Mouse (Mus musculus) midbrain, embryonic 16.5 days (tissue): Measurements from ENCODE around the gene Fbxl18. TPM values are rescaled to one million over a fixed set of nuclear protein-coding genes. Genes with fewer than 3 reads are reported as not detected.

ENCODE experiments used
- ATAC-seq: fragments of 200-750 bp; cut with Nextera tagmentation; 2 replicates; pipeline ENCODE4 v1.8.0; 2017; ENCODE audit warnings: moderate TSS enrichment
- H3K27ac ChIP-seq: fragments of 300-500 bp; sonication (generic); 2 replicates; pipeline ENCODE4 v1.5.1; 2014; ENCODE audit warnings: mild to moderate bottlenecking, low read length, mixed read lengths
- H3K27me3 ChIP-seq: fragments of 300-500 bp; sonication (generic); 2 replicates; pipeline ENCODE4 v1.6.1; 2014; ENCODE audit warnings: low read depth, low read length, mixed read lengths; ENCODE audit not compliant: control insufficient read depth, insufficient read depth
- H3K36me3 ChIP-seq: fragments of 300-500 bp; sonication (generic); 2 replicates; pipeline ENCODE4 v1.6.1; 2014; ENCODE audit warnings: mild to moderate bottlenecking, low read length, moderate library complexity, mixed read lengths; ENCODE audit not compliant: control insufficient read depth, insufficient read depth
- H3K4me1 ChIP-seq: fragments of 300-500 bp; sonication (generic); 2 replicates; pipeline ENCODE4 v1.6.1; 2014; ENCODE audit warnings: mild to moderate bottlenecking, low read length, mixed read lengths; ENCODE audit not compliant: control insufficient read depth, insufficient read depth
- H3K4me2 ChIP-seq: fragments of 300-500 bp; sonication (generic); 2 replicates; pipeline ENCODE4 v1.6.1; 2014; ENCODE audit warnings: mild to moderate bottlenecking, low read length, mixed read lengths
- H3K4me3 ChIP-seq: fragments of 300-500 bp; sonication (generic); 2 replicates; pipeline ENCODE4 v1.5.1; 2014; ENCODE audit warnings: low read depth, mild to moderate bottlenecking, low read length, moderate library complexity, mixed read lengths
- H3K9ac ChIP-seq: fragments of 300-500 bp; sonication (generic); 2 replicates; pipeline ENCODE4 v1.6.1; 2014; ENCODE audit warnings: low read depth, low read length, mixed read lengths
- H3K9me3 ChIP-seq: fragments of 300-500 bp; sonication (generic); replicated peaks from 2 replicates; pipeline ENCODE4 v1.6.1; 2014; ENCODE audit warnings: mild to moderate bottlenecking, low read length, mixed read lengths; ENCODE audit not compliant: control insufficient read depth, poor library complexity, severe bottlenecking
- WGBS: fragments of 180-500 bp; shearing (Covaris S2); extraction: QIAGEN DNeasy Blood & Tissue Kit; methylation state at CpG from one replicate; pipeline ENCODE4 v1.1.7; 2014; 5-methylcytosine and 5-hydroxymethylcytosine counted together
- polyA plus RNA-seq: library from polyadenylated mRNA; unstranded; fragments of >200 nt; fragmentation: Nextera tagmentation; extraction: Ambion mirVana; gene quantifications from 2 replicates; pipeline ENCODE4 v1.2.1, GENCODE M21; 2015

The Fbxl18 gene
- polyA plus RNA-seq, 1 experiment from 2014 or later = 29.9 TPM

DNA sequence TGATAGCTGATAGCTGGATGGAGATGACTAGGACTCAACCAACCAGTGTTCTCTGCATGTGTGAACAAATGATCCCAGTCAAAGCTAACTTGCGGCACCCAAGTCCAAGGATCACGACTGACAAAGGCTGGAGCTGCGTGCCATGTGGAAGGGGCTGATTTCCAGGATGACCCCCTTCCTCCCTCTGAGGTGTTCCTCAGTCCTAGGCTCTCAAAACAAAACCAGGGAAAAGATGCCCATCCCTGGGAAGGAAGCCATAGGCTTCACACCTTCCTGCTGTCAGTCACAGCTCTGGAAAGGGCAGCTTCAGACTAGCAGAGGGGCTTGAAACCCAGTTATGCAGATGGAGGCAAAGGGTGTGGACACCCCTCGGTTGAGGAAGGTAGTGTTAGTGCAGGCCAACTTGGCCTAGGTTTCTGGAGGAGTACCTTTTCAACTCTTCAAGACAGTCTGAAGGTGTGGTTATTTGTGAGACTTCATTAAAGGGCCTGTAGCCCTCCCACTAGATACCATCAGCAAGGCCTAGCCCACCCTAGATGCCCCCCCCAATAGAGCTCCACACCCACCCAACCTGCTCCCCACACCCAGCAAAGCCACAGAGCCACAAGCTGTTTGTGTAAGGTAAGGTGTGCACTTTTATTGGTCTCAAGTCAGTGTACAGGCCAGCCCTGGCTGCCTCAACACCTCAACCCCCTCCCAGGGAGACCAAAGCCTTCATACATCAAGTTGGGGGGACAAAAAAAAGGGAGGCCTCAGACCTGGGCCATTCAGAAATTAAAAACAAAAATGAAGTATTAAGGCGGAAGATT, 7.5 kb upstream of the Fbxl18 start:
- no peak overlapping the region; the same call in 1 of the 2 replicates for H3K9ac ChIP-seq
- H3K27me3 ChIP-seq = no peaks in the 10 kb centered on the region
- peak overlapping the region; percentile 47 for H3K27ac ChIP-seq
- no peak overlapping the region for H3K4me3 ChIP-seq
- WGBS = 64% methylated on average over 5 of the region's 5 CpGs
- H3K36me3 ChIP-seq = peaks cover 35% of the 10 kb centered on the region
- peaks cover 34% of the 10 kb centered on the region for H3K4me1 ChIP-seq
- ATAC-seq = no peak
- no peaks in the 10 kb centered on the region for H3K9me3 ChIP-seq
- H3K4me2 ChIP-seq = peak overlapping the region; percentile 25

DNA sequence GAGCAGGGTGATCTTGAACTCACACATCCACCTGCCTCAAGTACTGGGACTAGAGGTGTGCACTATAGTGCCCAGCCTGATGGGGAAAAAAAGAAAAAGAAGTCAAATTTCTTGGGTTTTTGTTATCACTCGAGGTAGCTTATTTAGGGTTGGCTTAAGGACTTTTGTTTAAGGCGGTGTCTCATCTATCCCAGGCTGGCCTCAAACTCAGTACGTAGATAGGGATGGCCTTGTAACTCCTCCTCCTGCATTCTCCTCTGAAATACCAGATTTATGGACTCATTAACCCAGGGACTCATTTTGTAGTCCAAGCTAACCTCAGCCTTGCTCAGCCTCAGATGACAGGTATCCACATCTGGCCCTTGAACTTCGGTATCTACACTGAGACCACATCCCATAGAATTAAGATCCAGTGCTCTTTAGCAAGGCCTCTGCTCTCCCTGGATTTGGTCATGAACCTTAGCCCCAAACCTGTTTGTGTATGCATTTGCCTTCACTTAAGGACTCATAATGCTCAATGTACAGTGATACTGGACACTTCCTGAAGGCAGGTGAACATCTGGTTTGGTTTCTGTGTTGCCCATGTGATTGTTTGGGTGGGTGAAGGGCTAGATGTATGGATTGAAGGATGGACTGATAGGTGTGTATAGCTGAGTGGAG, 6.8 kb upstream of the Fbxl18 start:
- ATAC-seq = no peak
- WGBS = 73% methylated on average over 4 of the region's 4 CpGs
- no peaks in the 10 kb centered on the region for H3K9me3 ChIP-seq
- peaks cover 35% of the 10 kb centered on the region for H3K36me3 ChIP-seq
- H3K4me1 ChIP-seq = peaks cover 26% of the 10 kb centered on the region
- H3K4me2 ChIP-seq = peak overlapping the region; percentile 25; the same call in 1 of the 2 replicates
- H3K27me3 ChIP-seq = no peaks in the 10 kb centered on the region
- H3K9ac ChIP-seq = peak overlapping the region; percentile 22; the same call in 1 of the 2 replicates
- no peak overlapping the region for H3K4me3 ChIP-seq
- H3K27ac ChIP-seq = peak overlapping the region; percentile 47

DNA sequence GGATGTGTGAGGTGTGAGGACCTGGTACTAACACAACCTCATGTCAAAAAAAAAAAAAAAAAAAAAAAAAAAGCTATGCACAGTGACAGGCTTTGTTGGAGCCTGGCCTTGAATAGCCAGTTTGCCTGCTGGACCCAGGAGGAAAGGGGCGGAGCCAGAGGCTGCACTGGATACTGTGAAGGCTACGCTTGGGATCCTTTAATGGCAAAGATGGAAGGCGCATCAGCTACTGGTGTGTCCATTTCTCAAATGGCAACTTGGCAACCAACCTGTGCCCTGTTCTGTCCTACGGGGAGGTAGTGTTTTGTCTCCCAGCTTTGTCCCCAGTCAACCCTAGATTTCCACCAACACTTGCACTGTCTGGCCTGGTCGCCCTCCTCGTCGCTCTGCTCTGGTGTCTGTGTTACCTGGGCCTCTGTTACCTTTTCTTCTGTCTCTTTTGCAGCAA, 6.2 kb upstream of the Fbxl18 start:
- H3K27me3 ChIP-seq = no peaks in the 10 kb centered on the region
- no peak overlapping the region for H3K4me3 ChIP-seq
- no peak overlapping the region for H3K27ac ChIP-seq
- H3K4me1 ChIP-seq = peaks cover 26% of the 10 kb centered on the region
- 85% methylated on average over 7 of the region's 7 CpGs for WGBS
- peaks cover 35% of the 10 kb centered on the region for H3K36me3 ChIP-seq
- no peak for ATAC-seq
- no peak overlapping the region for H3K4me2 ChIP-seq
- H3K9me3 ChIP-seq = no peaks in the 10 kb centered on the region
- no peak overlapping the region for H3K9ac ChIP-seq

DNA sequence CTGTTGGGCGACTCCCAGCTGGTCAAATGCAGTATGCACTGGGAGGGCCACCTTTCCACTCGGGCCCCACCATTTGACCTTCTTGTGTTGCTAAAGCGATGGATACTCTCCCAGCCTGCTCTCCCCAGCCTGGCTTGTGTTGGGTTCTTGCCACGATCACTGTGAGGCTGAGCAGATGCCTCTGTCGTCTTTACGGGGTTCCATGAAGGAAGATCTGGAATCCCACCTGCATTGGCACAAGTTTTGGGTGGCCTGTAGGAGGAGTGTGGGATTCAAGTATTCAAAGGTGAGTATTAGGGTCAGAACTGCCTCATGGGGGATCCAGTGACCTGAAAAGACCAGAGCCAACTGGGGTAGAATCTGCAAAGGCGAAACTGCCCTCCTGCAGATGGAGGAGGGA, 5.4 kb upstream of the Fbxl18 start:
- H3K36me3 ChIP-seq = peaks cover 35% of the 10 kb centered on the region
- no peak overlapping the region for H3K4me2 ChIP-seq
- no peak overlapping the region for H3K9ac ChIP-seq
- H3K9me3 ChIP-seq = no peaks in the 10 kb centered on the region
- H3K27me3 ChIP-seq = no peaks in the 10 kb centered on the region
- H3K4me1 ChIP-seq = peaks cover 30% of the 10 kb centered on the region
- 88% methylated on average over 7 of the region's 7 CpGs for WGBS
- no peak for ATAC-seq
- no peak overlapping the region for H3K4me3 ChIP-seq
- H3K27ac ChIP-seq = no peak overlapping the region

DNA sequence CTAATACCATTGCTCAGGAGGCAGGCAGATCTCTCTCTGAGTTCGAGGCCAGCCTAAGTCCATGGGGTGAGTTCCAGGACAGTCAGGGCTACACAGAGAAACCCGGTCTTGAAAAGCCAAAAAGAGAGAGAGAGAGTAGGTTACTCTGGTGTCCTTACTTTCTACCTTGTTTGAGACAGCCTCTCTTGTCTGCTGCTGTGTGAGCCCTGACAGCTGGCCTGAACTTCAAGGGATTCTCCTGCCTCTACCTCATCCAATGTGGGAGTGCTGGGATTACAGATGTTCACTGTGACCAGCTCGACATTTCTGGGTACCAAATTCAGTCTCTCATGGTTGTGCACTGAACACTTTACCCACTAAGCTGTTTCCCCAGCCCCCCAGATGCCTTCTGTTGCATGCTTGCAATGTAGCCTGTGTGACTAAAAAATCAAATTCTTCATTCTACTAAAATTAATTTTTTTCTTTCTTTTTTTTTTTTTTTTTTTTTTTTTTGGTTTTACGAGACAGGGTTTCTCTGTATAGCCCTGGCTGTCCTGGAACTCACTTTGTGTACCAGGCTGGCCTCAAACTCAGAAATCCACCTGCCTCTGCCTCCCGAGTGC, 4.8 kb upstream of the Fbxl18 start:
- Histone ChIP-seq H3K4me1 (peaks cover 31% of the 10 kb centered on the region), H3K9me3 (no peaks in the 10 kb centered on the region), H3K4me3 (no peak overlapping the region), H3K4me2 (no peak overlapping the region), H3K27me3 (no peaks in the 10 kb centered on the region), H3K27ac (no peak overlapping the region), H3K9ac (no peak overlapping the region), H3K36me3 (peaks cover 34% of the 10 kb centered on the region)
- ATAC-seq = no peak
- 84% methylated on average over 5 of the region's 5 CpGs for WGBS

DNA sequence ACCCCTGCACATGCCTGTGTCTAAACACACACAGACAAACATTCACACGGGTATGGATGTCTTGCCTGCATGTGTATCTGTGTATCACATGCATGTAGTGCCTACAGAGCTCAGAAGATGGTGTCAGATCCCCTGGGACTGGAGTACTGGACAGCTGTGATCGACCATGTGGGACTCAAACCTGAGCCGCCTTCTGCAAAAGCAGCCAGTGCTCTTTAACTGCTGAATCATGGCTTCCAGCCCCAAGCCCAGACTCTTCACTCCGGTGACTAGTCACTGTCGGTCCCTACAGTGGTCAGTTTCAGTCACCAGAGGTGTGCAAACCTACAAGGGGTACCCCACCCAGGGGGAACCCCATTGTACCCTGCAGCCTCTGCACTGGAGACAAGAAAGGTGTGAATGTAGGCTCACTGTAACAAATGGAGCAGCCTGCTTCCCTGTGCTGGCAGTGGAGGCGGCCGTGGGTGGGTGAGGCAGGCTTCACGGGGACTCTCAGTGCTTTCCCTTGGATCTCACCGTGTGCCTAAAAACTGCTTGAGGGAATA, 3.9 kb upstream of the Fbxl18 start:
- H3K4me2 ChIP-seq = no peak overlapping the region
- no peaks in the 10 kb centered on the region for H3K27me3 ChIP-seq
- H3K4me3 ChIP-seq = no peak overlapping the region
- H3K36me3 ChIP-seq = peaks cover 25% of the 10 kb centered on the region
- no peak overlapping the region for H3K27ac ChIP-seq
- H3K9ac ChIP-seq = no peak overlapping the region
- WGBS = 86% methylated on average over 9 of the region's 9 CpGs
- H3K9me3 ChIP-seq = no peaks in the 10 kb centered on the region
- ATAC-seq = no peak
- H3K4me1 ChIP-seq = peaks cover 28% of the 10 kb centered on the region

DNA sequence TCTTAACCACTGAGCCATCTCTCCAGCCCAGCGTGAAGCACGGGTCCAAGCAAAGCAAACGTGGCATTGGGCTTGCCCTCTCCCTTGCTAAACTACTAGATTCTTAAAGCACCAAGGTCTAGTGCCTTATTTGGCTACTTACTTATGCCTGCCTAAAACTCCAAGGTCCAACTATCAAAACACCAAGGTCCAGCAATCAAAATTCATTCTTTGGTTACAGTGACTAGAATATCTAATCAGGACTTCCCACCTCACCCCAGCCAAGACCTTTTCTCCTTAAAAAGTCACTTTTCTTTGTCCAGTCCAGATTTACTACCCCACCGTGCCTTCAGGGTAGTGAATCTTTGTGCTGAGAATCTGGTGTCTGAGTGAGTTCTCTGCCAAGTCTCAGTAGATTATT, 3.1 kb upstream of the Fbxl18 start:
- Histone ChIP-seq H3K4me1 (peaks cover 30% of the 10 kb centered on the region), H3K4me3 (no peak overlapping the region), H3K9me3 (no peaks in the 10 kb centered on the region), H3K36me3 (peaks cover 20% of the 10 kb centered on the region), H3K4me2 (no peak overlapping the region), H3K27me3 (no peaks in the 10 kb centered on the region), H3K27ac (no peak overlapping the region), H3K9ac (no peak overlapping the region)
- 88% methylated on average over 4 of the region's 4 CpGs for WGBS
- no peak for ATAC-seq

DNA sequence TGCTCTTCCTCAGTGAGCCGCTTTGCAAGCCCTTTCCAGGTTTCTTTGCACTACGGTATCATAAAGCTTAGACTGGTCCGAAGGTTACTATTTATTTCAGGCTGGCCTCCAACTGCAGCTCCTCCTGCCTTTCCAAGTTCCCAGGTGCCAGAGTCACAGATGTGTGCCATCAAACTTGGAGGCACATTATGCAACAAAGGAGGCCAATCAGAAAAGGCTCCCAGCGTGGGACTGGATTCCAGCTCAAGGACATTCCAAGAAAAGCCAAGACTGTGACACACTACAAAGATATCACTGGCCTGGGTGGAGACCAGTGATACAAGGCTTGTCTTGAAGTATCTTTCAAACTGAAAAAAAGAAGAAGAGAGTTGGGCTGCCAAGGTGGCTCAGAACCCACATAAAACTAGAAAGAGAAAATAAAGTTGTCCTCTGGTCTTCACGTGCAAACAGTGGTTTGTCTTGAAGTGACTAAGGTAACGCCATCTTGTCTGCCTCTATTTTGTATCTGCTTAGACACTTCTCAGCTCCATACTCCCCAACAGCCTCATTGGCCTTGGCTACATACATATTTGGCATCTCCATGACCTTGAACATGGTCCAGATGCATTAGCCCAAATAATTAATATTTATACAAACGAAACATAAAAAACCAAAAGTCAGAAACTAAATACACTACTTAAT, 2.5 kb upstream of the Fbxl18 start:
- Histone ChIP-seq H3K4me2 (no peak overlapping the region), H3K9ac (no peak overlapping the region), H3K4me3 (no peak overlapping the region), H3K27ac (no peak overlapping the region), H3K9me3 (no peaks in the 10 kb centered on the region), H3K36me3 (peaks cover 16% of the 10 kb centered on the region), H3K4me1 (peaks cover 28% of the 10 kb centered on the region), H3K27me3 (no peaks in the 10 kb centered on the region)
- WGBS = 95% methylated on average over 7 of the region's 7 CpGs
- no peak for ATAC-seq
